Mouse (Mus musculus): ENCODE results near the gene Il18bp. TPM values are rescaled to one million over a fixed set of nuclear protein-coding genes. Genes with fewer than 3 reads are reported as not detected.

Il18bp gene
- total RNA-seq, 2 experiments from 2014 or later, result 2.3 to 3.5 TPM

DNA sequence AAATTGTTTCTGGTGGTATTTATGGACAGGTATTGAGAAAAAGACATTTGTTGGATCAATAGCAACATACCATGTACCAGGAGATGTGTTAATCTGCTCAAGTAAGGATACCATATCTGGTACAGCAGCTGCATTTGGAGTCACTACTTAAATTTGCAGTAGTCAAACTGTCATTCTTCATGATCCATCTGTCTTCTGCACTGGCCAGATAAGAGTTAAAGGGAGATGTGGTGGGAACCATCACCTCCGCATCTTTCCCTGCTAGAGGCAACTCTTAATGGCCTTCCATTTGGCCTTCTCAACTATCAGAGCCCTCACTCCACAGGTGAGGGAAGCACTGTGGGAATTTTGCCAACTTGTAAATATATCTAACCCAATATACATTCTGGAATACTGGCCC, 12.0 kb downstream of the Il18bp start:
- DNase-seq, result no peak

DNA sequence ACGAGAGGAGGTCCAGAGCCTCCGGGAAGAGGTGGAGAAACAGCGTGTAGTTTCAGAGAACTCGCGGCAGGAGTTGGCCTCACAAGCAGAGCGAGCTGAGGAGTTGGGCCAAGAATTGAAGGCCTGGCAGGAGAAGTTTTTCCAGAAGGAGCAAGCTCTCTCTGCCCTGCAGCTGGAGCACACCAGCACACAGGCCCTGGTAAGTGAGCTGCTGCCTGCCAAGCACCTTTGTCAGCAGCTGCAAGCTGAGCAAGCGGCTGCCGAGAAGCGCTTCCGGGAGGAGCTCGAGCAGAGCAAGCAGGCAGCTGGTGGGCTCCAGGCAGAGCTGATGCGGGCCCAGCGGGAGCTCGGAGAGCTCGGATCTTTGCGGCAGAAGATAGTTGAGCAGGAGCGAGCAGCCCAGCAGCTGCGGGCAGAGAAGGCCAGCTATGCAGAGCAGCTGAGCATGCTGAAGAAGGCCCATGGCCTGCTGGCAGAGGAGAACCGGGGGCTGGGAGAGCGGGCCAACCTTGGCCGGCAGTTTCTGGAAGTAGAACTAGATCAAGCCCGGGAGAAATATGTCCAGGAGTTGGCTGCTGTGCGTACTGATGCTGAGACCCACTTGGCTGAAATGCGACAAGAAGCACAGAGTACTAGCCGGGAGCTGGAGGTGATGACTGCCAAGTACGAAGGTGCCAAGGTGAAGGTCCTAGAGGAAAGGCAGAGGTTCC, 17.4 kb downstream of the Il18bp start:
- peak; percentile 67 for DNase-seq

- DNase-seq, result peak; percentile 26
These were observed 18.2 kb downstream of the Il18bp start for GRCm38 (mm10) chr7:102000296-102000695.

DNA sequence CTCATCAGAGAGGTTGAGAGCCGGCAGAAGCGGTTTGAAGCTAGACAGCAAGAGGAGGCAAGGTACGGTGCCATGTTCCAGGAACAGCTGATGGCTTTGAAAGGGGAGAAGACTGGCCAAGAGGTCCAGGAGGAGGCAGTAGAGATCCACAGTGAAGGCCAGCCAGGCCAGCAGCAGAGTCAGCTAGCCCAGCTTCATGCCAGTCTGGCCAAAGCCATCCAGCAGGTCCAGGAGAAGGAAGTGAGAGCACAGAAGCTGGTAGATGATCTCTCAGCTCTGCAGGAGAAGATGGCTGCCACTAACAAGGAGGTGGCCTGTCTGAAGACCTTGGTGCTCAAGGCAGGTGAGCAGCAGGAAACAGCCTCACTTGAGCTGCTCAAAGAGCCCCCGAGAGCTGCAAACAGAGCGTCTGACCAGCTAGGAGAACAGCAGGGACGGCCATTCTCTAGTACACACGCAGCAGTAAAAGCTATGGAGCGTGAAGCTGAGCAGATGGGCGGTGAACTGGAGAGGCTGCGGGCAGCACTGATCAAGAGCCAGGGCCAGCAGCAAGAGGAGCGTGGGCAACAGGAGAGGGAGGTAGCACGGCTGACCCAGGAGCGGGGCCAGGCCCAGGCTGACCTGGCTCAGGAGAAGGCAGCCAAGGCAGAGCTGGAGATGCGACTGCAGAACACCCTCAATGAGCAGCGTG, 18.9 kb downstream of the Il18bp start:
- peak; percentile 34 for DNase-seq

GRCm38 (mm10) chr7:101998194-101998927, 20.1 kb downstream of the Il18bp start:
- DNase-seq, result peak; percentile 90

GRCm38 (mm10) chr7:101994241-101994640, 24.2 kb downstream of the Il18bp start:
- DNase-seq, result no peak

DNA sequence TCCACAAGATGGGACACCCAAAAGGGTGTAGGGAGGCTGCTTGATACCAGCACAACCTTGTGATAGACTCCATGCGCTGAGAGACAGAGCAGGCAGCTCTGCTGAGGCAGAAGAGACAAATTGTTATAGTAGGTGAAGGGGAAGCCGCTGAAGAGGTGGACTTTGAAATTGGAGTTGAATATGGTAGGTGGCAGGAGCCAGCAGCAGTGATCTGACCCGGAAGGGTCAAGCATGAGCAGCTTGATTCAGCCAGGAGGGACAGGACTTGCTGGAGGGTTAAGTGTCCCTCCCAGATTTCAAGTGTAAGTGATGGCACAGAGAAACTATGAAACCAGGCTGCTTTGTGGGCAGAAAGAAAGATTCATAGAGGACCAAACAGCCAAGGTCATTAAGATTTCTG, 33.4 kb downstream of the Il18bp start:
- DNase-seq, result no peak

DNA sequence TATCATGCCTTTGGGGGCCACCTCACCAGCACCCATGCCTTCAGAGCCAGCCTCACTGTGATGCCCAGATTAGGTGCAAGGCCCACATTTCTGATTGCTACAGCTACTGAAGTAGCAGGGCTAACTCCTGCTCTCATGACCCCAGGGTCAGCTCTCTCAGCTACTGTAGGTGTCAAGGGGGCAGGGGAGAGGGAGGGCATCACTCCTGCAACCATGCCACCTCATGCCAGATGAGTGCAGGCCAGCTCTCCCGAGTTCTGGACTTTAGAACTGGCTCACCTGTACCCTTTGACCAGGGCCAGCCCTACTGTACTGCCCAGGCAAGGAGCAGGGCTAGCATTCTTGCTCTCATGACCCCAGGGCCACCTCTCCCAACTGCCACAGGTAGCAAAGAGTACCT, 35.8 kb downstream of the Il18bp start:
- no peak for DNase-seq

DNA sequence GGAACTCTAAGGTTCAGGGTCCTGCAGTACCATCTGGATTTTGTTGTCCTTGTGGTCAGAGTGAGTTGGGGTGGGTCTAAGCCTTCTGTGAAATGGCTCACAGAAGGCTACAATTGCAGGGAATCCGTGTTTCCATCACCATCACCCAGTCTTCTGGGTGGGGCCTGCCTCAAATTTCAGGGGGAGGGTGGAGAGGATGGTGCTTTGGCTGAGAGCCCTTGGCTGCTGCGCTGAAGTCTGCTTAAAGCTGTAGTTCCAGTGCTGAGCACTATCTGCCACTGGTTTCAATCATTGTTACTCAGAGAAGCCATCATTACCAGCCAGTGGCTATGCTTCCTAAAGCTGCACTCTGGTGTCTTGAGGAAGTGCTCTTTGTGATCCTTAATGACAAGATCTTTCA, 44.0 kb downstream of the Il18bp start:
- DNase-seq, result peak; percentile 59

- no peak for DNase-seq
These were observed 44.8 kb downstream of the Il18bp start for GRCm38 (mm10) chr7:101973730-101974129.

DNA sequence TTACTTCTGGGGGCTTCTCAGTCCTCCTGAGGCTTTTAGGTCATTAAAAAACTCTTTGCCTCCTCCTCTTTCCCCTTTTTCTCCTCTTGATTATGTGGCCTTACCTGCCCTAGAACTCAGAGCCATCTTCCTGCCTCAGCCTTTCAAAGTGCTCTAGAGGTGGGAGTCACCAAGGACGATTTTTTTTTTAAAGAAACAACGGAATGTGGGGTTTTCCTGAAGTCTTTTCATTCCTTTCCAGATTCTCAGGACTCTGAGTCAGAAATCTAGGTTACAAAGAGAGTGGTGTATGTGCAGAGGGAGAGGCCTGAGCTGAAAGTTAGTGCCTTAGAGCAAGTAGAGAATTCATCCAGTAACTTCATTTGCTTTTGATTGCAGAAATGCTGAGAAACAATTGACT, 46.8 kb downstream of the Il18bp start:
- DNase-seq, result no peak

DNA sequence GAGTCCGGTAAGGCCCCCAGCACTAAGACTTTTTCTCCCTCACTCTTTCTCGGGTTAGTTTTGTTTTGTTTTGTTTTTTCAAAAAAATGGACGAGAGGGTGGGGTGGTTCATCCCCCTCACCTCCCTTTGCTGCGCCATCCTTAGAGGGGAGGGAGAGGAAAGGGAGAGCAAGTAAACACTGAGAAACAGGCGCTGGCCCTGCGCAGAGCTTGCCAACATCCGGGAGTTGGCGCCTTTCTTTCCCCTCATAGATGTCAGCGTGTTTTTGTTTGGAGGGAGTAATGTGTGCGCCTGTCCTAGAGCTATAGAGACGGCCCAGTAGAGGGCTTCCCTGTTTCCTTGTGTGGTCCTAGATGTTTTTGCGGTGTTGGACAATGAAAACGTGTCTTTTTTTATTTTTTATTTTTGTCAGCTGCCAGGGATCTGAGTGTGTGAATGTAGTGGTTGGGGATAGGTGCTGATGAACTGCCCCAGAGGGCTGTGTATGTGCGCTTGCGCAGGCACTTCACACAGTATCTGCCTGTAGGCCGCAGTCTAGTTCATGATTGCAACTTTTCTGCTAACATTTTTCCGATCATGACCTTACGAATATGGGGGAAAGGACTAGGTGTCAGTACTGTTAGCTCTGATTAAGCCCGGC, 47.5 kb downstream of the Il18bp start:
- DNase-seq, result peak; percentile 74

DNA sequence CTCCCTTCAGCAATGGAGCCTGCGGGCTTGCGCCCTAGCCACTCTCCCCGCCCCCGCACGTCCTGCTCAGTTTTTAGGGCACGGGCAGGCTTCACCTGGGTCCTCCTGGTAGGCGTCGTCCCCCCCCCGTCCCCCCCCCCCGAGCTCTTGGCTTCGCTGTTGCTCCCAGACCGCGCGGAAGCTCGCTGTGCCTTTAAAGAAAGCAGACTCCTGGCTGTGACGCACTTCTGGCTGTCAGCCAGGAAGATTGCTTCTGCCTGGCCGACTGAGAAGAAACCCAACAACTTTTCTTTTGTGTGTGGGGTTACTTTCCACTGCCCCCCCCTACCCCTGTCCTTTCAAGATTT, 48.1 kb downstream of the Il18bp start:
- DNase-seq, result peak; percentile 93

DNA sequence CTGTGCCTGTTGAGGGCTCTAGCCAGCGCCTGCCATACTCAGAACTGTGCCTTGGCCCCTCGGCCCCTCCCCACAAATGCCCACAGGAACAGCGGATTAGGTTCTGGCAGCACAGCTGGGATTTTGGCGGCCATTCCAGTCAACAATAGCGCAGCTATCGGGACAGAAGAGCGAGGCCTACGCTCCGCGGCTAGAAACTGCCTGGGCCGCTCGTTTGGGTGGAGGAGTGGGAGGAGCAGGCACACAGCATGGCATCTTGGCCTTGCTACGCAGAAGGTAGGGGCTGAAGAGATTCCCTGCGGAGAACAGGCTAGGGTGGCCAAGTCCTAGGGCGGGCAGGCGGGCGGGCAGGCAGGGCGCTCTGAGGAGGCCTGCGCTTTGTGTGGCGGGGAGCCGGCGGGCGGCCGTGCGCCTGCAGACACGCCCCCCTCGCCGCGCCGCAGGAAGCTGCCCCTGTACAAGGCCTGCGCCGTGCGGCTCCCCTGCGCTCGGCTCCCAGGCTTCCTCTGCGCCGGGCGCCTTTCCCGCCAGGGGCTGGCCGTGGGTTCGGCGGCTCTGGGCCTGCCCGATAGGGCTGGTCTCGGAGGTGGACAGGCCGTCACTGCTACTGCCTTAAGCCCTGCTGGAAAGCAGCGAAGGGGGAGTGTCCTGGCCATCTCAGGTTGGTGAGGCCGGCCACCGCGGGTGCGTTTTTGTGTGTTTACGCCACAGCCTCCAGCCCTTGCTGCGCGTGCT, 48.6 kb downstream of the Il18bp start:
- peak; percentile 85 for DNase-seq

DNA sequence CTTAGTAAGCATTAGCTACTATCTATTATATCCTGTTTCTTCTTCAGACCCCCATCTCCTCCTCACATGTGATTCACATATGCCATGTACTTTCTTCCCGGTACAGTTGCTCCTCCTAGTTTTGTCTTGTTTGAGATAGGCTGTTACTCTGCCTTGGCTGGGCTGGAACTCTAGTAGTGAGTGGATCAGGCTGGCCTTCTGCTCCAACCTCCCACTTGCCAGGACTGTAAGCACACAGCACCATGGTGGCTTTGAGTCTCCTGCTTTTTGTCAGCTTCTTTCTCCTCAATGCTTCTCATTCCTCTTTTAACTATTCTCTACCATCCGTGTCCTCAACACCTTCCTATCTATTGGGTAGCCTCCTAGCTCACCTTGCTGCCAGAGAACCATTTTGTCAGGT, 49.7 kb downstream of the Il18bp start:
- no peak for DNase-seq

DNA sequence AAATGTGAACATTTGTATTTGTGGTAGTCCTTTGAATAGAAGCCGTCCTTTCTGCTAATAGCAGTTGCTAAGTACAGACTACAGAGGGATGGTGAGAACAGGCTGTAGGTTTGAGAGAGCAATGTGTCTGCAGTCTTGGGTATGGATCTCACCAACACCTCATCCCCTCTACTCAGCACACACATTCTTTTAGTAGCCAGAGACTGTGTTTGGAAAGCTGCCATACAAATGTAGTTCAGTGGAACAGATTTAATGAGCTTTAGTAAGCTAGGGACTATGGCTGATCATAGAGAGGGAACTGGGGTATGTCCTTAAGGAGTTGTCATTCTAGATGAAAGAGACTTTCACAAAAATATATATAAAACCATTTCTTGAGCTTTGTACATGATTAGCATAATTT, 51.2 kb downstream of the Il18bp start:
- DNase-seq, result no peak

GRCm38 (mm10) chr7:101965606-101966005, 52.9 kb downstream of the Il18bp start:
- no peak for DNase-seq

Other genes with a start within 250 kb of the Il18bp start
- under 1 TPM in 1 of 2 experiments, not detected in 1; 0.14 TPM for gene Phox2a, start 200.4 kb downstream of the Il18bp start, total RNA-seq (2021)
- gene Inppl1, start 180.5 kb downstream of the Il18bp start, total RNA-seq (2021), result 10 to 100 TPM; 76.2 to 89.2 TPM
- 1 to 10 TPM; 4.2 to 6.0 TPM for gene Folr2, start 161.5 kb downstream of the Il18bp start, total RNA-seq (2021)
- gene Anapc15, start 155.0 kb downstream of the Il18bp start, total RNA-seq (2021), result 10 to 100 TPM; 23.1 to 23.8 TPM
- 1 to 10 TPM; 1.7 to 2.4 TPM for gene Folr1, start 147.9 kb downstream of the Il18bp start, total RNA-seq (2021)
- gene Lamtor1, start 112.8 kb downstream of the Il18bp start, total RNA-seq (2021), result 100 to 1,000 TPM; 101 to 114 TPM
- not detected for gene Tomt, start 112.3 kb downstream of the Il18bp start, total RNA-seq (2021)
- 1 to 10 TPM; 2.3 to 3.6 TPM for gene Lrrc51, start 84.8 kb downstream of the Il18bp start, total RNA-seq (2021)
- 10 to 100 TPM; 71.8 to 80.7 TPM for gene Numa1, start 84.6 kb downstream of the Il18bp start, total RNA-seq (2021)
- gene Rnf121, start 46.8 kb upstream of the Il18bp start, total RNA-seq (2021), result 10 to 100 TPM; 18.8 to 25.8 TPM
- gene Xndc1, start 46.8 kb upstream of the Il18bp start, total RNA-seq (2021), result 10 to 100 TPM in 1 of 2 experiments, 1 to 10 TPM in 1; 5.9 to 11.9 TPM
- under 1 TPM; 0.75 to 0.95 TPM for gene Xntrpc, start 47.0 kb upstream of the Il18bp start, total RNA-seq (2021)
- under 1 TPM; 0.07 to 0.52 TPM for gene Trpc2, start 64.4 kb upstream of the Il18bp start, total RNA-seq (2021)
- gene Art1, start 83.1 kb upstream of the Il18bp start, total RNA-seq (2021), result 100 to 1,000 TPM; 264 to 297 TPM
- 1 to 10 TPM; 8.2 to 8.4 TPM for gene Art5, start 90.8 kb upstream of the Il18bp start, total RNA-seq (2021)
- gene Chrna10, start 98.1 kb upstream of the Il18bp start, total RNA-seq (2021), result not detected
- gene Nup98, start 191.5 kb upstream of the Il18bp start, total RNA-seq (2021), result 10 to 100 TPM; 25.1 to 31.5 TPM
- 10 to 100 TPM; 35.9 to 40.7 TPM for gene Pgap2, start 191.5 kb upstream of the Il18bp start, total RNA-seq (2021)
- gene Rhog, start 237.4 kb upstream of the Il18bp start, total RNA-seq (2021), result 10 to 100 TPM; 23.9 to 30.1 TPM
- gene Stim1, start 249.1 kb upstream of the Il18bp start, total RNA-seq (2021), result 100 to 1,000 TPM; 219 to 233 TPM